Mouse (Mus musculus): ENCODE results near the gene Il2rb.

Il2rb gene

DNA sequence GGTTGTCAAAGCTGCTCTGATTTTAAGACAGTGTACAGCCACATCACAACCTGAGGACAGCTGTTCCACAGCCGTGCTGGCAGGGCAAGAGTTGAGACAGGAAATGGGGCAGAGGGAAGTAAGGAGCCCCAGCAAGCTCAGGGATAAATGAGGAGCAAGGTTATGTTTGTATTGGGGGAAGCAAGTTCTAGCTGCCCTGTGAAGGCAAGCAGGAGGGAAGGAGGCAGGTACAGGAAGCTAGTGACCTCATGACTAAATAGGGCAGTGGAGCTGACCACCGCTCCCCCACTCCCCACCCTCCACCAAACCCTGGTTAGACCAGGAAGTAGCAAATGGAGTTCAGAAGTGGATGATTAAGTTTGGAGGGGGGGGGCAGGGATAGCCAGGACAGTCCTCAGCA is 14.1 kb downstream of the Il2rb start:
- DNase-seq = no peak

DNA sequence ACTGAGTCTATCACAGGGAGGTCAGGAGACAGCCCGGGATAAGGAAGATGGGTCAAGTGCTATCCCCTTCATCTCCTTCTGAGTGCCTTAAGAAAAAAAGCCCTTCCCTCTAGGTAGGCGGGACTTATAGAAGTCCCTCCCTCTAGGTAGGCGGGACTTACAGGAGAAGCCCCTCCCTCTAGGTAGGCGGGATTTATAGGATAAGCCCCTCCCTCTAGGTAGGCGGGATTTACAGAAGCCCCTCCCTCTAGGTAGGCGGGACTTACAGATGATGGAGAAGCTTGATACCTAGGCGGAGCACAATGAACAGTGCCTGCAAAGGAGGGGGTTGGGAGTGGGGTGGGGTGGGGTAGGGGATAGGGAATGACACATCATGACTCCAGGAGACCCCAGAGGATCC is 15.0 kb downstream of the Il2rb start:
- no peak for DNase-seq

DNA sequence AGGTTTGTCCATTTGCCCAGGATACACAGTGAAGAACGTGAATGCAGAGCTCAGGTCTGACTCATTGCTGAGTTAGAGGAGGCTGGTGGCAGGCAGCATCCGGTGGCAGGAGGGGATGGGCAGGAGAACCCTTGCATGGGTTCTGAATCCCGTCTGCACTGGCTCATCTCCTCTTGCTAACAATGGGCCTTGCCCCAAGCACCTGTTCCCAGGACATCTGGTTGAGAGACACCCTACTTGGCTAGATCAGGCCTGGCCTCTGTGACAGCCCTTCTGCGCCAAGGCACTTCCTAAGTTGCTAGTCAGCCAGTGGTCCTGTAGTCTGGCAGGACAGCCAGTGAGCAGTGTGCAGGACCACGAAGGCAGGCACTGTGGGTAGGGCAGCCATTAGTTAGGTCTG is 15.6 kb downstream of the Il2rb start:
- DNase-seq = no peak

DNA sequence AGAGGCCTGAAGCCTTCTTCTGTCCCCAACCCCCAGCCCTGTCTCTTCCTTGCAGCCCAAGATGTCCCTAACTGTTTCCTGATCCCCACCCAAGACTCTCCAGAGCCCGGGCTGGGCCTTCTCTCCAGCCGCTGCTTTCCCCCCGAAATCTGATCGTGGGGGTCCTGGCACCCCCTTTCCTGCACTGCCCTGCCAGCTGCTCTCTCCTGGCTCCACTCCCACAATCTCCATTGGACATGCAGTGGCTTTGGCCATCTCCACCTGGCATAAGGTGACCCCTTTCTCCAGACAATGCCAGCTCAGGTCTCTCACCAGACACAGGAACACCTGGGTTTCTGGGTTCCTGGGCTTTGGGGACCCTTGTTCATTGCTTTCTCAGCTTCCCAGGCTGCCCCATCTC is 17.0 kb downstream of the Il2rb start:
- no peak for DNase-seq

DNA sequence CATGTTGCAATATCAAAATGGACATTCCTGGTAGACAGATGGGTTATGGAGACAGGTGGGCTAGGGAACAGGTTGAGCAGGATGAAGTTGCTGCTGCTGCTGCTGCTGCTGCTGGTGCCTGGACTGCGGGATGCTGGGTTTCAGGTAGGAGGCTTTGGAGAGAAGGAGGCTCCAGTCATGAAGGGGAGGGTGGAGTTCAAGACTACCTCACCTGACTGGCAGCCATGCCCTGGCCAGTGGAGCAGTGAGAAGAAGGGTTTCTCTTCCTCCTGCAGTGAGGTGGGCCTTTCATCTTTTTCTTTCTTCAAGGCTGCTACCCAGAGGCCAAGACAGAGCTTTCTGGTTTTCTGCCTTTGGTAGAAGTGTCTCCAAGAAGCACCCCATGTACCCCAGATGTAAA is 18.2 kb downstream of the Il2rb start:
- DNase-seq = no peak

DNA sequence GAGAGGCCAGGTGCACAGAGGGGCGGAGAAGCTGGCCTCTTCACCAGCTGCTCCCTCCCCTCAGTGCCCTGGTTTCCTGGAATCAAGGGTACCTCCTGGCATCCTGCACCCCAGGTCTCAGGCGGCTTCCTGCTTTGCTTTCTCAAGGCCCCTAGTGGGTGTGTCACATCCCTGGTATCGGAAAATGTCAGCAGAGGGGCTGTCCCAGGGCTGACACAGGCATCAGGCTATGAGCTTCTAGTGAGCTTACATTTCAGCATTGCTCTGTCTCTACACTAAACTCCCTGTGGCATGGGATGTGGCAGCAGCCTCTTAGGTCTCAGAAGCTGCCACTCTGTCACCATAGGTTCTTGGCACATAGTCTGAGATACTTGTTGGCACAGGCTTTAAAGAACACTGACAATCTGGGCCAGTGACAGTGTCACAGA is 19.5 kb downstream of the Il2rb start:
- no peak for DNase-seq

DNA sequence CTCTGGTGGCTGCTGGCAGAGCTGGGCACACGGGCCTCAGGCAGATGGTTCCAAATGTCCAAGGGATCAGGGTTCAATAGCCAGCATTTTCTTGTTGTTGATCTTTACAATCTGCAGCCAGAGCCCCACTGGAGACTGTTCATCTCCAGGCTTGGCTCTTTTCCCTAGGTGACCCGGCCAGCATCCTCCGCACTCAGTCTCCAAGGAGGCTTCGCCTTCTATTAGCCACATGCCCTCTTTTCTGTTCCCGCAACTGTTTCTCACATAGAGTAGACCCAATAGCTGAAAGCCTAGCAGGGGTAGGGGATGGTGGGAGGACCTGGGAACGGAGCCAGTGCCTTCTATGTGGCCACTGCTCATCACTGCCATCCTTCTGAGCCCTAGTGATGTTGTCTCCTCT is 21.6 kb downstream of the Il2rb start:
- DNase-seq = no peak

DNA sequence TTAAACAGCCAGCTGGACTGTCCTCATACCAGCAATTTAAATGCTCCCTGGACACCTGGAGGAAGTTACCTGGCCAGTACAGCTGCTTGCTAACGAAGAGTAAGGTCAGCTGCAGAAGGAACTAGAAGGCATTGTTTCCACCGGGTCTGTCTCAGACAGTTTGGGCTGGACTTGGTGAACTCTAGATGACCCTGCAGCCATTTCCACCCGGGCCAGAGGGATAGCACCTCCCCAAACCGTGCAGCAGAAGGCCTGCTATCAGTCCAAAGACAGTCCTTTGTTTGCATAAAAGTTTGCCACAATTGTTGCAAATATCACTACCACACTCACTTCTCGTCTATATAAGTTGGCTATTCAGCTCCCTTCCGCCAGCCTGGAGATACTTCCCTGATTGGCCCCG is 23.2 kb downstream of the Il2rb start:
- DNase-seq = no peak

DNA sequence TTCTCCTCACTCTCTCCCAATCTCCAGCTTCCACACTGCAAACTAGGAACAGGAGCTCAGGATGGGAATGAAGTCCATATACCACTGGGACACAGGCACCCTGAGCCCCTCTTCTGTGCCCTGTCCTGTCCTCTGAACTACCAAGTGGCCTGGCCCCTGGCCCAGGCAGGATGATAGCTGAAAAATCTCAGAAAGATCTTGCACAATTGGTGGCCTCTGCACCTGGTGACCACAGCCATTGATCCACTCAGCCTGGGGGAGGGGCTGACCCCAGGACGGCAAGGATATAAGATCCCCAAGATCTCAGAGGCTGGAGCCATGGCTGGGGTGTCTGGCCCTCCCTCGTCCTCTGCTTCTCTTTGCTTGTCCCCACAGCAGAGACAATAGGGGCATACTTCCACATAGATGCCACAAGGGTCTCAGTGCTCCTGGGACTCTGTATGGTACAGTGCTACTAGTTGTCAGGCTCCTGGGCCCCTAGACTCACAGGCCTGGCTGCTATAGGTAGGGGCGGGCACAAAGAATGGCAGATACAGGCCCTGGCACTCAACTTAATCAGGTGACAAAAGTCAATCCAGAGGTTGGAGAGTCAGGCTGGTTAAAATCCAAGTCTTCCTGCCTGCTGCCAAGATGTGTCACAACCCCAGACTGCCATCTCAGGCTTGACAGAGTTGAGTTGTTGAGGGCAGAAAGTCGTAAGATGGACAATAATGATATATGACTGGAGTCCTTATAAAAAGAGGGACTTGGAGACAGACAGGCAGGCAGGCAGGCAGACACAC is 24.4 kb downstream of the Il2rb start:
- no peak for DNase-seq

DNA sequence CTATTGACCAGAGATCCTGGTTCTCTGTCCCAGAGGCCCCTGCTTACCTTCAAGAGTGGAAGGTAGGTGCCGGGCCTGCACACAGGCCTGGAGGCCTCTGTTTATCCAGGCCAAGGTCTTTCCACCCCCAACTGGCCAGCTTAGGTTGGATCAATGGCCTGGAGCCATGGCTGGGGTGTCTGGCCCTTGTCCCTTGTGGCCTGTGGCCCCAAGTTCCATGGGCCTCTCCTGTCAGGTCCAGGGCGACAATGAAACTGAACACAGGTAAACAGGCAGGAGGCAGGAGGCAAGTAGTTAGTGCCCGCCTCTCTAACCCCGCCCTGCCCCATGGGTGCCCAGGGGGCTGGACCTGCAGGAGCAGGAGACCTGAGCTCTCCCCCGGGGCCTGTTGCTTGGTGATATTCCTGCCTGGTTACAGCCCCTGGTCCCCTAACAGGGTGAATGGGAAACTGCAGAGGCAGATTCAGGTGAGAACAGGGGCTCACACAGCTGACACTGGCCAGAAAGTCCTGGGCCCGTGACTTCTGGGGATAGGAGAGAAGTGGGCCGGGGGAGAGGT is 26.6 kb downstream of the Il2rb start, which contains the start of gene Tmprss6:
Tmprss6 (minus strand) TSS at position 256 of the 559 bp plus-strand sequence.
- DNase-seq = no peak

DNA sequence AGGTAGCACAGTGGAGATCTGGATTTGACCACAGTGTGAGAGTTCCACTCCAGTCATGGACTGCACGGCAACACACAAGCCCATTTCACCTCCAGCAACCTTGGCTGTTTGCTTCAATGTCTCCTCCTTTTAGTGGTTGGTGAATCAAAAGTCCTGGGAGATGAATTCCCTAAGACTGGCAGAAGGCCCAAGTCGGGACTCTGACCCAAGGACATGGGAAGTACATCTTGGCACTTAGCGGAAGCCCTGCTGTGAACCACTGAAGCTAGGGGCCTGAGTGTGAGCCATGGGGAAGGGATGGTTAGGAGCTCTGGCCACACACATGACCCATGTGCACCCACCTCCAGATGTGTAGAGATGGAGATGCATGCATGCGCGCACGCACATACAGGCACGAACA is 27.5 kb downstream of the Il2rb start:
- no peak for DNase-seq

DNA sequence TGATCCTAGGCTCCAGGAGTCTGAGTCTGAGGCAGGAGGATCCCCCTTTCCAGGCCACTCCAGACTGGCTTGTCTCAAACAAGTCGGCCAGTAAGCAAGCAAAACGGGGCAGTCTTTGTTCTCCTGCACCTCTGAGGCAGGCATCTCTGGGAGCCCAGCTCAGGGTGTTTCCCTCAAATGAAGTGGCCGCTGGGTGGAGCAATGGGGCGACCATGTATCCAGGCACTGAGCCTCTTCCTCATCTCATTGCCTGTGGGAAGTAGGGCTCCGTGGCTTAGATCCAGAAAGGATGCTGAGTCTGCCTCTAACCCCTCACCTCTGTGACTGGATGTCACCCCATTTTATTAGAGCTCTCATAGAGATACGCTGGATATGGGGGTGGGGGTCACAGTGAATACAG is 28.3 kb downstream of the Il2rb start:
- DNase-seq = no peak

DNA sequence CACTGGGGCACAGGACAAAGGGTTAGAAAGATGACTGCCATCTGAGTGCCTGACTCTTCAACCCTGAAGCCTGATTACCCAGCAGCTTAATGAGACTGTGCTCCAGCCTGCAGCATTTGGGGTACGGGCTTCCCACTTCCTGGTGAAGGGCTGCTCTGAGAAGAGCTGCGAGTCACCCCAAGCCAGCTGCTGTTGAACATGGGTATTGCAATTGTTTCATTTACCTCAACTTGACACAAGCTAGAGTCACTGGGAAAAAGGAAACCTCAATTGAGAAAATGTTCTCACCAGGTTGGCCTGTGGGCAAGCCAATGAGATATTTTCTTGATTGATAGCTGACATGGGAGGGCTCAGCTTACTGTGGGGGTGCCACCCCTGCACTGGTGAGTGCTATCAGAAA is 32.1 kb downstream of the Il2rb start:
- no peak for DNase-seq

DNA sequence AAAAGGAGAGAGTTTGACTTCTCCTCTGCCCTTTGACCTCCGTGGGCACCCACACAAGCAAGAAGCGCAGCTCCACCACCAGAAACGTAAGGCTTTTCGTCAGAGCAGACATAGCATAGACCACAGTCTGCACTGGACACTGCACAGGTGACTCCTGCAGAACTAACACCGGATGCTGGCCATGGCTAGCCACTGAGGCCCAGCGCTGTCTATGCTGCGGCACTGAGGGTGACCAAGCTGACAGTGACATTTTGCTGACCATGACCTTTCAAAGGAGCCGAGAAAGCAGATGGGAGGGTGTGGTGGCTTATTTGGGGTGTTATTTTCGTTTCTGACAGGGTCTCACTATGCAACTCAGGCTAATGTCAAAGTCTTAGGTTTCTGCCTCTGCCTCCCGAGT is 37.9 kb downstream of the Il2rb start:
- DNase-seq = no peak

DNA sequence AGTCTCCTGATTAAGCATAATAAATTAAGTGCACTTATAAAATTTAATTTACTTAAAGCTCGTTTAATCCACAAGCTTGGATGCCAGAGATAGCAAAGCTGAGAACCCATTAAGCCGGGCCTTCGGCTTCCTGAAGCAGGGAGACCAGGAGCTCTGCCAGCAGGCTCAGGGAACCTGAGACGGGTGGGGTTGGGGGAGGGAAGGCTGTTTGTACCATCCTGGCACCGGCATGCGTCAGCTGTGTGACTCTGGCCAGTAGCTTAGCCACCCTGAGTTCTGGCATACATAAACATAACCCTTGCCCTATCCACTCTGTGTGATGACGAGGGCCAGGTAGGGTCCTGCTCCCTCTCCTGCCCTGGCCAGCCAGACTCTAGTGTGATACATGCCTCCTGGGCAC is 39.0 kb downstream of the Il2rb start:
- no peak for DNase-seq

DNA sequence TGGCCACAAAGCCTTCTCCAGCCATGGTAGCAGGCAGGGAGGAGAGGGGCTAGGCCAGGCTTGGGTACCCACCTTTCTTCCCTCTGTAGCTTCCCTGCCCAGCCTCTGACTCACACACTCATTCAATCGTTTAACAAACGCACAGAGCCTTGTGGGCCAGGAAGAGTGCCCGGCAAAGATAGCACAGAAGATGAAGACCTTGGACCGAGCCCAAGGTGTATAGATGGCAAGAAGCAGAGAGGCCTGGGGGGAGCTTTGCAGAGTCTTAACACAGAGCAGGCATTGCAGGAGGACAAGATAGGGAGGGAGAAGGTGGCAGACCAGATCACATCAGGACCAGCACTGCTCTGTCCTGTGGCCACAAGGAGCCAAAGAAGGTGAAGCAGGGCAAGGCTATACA is 39.9 kb downstream of the Il2rb start:
- DNase-seq = no peak

DNA sequence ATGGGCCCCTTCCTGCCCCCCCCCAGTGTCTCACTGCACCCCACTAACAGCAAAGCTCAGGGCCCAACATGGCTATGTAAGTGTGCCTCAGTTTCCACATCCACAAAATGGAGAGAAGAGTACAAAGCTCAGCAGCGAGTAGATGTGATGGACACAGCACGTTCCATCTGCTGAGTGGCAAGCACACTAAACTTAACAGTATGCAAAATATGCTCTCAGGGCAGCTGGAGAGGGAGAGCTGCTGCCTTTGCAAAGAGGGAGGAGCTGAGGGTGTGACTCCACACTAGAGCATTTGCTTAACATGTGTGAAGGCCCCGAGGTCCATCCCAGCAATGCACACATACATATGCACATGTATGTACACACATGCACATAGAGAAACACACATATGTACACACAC is 42.1 kb downstream of the Il2rb start:
- DNase-seq = no peak

DNA sequence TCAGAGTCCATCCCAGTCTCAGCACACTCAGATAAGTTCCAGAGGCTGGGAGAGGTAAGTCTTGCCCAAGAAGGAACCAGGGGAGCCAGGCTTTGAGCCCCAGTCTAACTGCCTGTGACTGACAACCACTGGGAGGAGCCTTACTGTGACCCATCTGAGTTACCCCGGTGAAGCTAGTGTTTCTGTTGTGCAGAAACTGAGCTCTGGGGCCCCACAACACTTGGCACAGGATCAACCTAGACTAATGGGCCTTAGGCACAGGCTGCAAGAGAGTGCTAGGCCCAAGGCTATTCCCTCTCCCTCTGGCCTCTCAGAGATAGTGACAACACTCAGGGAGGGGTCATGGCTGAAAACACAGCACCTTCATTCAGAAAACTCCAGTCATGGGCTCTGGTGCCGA is 43.9 kb downstream of the Il2rb start:
- DNase-seq = no peak

DNA sequence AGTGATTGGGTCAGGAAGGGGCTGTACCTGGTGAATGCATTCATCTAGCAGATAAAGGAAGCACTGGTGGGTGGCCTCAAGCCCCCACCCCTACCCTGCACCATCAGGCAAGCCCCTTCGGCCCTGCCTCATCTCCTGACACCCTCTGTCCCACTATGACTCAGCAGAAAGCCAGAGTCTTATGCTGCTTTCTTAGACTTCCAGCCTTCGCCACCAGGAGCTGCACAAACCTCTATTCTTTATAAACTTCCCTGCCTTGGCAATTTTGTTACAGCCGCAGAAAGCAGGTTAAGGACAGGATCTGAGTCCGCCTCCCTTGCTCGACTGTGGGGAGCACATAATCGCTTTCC is 44.7 kb downstream of the Il2rb start:
- DNase-seq = no peak

DNA sequence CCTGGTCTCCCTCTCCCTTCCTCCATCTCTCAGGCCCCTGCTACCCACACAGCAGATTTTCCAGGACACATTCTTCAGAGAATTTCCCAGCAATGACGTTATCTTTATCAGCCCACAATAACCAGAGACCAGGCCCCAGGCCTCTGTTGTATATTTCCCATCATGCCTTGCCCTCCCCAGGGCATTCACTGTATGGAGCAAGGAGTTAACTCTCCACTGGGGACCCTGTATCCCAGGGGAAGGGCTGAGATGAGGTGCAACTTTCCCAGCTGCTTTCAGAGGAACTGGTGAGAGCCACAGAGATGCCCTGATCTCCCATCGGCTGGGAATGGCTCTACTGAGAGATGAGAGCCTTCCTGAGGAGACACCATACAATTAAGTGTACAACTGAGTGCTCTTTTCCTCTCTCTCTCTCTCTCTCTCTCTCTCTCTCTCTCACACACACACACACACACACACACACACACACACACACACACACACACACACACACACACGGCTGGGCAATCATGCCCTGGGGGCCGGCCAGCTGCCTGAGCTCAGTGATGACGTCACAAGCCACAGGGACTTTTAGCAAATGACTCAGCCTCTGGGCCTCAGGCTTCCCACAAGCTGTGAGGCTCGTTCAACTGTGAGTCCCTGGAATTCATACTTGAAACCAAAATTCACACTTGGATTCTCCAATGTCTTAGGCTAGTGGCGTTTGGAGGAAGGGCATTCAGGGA is 45.2 kb downstream of the Il2rb start:
- DNase-seq = no peak

DNA sequence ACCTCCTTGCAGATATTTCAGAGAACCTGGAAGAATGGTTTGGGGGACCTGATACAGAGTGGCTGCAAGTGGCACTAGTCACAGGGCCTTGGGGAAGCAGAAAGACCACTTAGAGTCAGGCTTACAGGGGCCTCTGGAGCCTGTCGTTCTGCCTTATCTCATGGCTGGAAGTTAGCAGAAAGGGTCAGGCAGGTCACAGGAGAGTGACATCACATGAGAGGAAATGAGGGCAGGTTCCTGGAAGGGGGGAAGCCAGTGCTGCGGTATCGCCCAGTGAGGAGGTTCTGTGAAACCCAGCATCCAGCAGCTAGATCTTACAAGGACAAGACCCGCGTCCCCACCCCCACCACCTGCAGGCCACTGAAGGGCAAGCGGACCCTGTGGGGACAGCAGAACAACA is 45.9 kb downstream of the Il2rb start:
- no peak for DNase-seq

DNA sequence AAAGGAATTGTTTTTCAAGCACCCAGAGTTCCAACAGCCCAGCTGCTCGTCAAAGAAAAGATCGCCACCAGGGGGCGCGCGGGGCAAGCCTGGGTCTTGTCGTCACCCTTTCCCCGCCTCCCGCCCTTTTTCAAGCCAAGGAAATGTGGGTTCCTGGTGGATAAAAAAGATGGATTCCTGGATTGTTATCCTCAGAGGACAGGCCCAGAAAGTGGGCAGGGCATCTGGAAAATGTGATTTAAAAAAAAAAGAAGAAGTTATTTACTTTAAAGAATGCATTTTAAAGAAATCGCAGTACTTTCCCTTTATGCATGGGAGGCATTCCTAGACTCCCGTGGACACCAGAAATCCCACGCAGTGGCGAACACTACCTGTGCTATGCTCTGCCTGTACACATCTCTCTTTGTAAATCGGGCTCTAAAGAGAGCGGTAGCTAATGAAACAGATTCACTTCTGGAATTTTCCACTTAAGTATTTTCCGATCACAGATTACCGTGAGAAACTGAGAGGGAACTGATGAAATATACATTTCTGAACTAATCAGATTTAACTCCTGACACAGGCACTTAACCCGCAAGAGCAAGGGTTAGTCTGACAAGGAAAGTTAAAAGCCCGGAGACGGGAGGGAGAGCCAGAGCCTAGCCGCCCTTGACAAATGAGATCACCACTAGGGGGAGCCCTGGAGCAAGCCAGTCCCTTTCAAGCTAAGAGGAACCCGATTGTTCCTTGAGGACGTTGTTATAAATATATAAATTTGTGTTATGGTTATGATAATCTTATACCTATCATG is 47.1 kb downstream of the Il2rb start:
- peak; percentile 89 to 96 for DNase-seq

DNA sequence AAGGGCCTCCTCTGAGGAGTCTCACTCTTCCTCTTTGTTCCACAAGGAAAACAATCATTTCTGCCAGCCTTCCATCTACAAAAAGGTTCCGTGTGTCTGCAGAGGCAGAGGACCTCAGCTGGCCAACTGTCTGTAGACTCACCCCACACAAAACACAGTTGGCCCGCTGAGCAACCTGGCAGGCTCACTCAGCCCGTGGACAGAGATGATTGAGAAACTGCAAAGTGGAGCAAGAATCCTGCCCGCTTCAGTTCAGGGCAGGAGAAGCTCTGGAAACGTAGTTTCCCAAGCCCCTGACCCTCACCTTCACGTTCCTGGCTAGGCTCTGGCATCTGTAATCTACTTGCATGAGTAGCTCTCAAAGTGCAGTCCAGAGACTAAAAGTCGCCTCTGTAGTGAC is 48.0 kb downstream of the Il2rb start:
- no peak for DNase-seq

DNA sequence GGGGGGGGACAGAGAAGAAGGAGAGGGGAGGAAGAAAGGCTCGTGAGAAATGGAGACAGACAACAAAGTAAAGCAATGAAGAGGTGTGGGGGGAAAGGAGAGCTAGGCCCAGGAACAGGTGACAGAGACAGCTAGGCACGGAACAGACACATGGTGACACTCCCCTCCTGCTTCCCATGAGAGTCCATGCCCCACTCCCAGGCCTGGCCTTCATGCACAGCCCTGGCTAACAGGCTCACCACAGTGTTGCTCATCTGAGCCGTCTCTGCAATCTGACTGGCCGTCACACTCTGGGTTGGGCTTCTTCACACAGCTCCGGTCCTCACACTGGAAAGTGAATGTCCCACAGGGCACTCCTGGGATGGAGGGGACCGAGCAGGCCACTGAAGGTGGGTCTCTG is 51.2 kb downstream of the Il2rb start:
- no peak for DNase-seq
